Mouse (Mus musculus): ENCODE measurements at regions not wholly inside any gene's neighbourhood (a gene's known extent, or its start where the extent isn't known, plus 50 kb on each side); places are given as distances from the start of the nearest gene placed in this dataset.

DNA sequence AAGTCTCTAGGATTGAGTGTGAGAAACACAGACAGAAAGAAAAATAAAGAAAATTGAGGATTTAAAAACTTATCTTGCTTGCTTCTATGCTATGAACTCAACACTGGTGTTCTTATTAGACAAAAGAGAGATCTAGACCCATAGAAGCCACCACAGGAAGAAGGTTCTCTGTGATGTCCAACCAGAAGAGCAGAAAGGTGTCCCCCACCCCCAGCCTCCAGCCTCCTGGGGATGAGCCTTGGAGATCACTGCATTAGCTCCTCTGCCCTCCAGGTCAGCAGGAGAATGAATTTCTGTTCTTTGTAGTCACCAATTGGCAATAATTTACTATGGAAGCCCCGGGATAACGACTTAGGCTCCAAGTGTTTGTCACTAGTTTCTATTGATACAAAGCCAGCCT lies 444.3 kb upstream of the Cdh4 start:
- dilution Hi-C loops (cut with MboI; ENCODE audit: extremely low pct_ligation_motif_present, extremely low pct_unique_long_range_greater_than_20kb, low sequenced_read_pairs) (no loop called here), in situ Hi-C loops (cut with MboI; ENCODE audit: low pct_ligation_motif_present, low pct_unique_long_range_greater_than_20kb, low sequenced_read_pairs) (no loop called here)
- Histone ChIP-seq H3K36me3 (replicated peaks in 1 of 2; ENCODE audit: control insufficient read depth in 1 of 2, insufficient read depth in 1 of 2, low read length in 1 of 2) (no peaks in the 10 kb centered on the region), H3K9me3 (replicated peaks; ENCODE audit: low read length) (peaks cover 62% of the 10 kb centered on the region), H3K4me2 (ENCODE audit: insufficient read depth, low read depth, poor library complexity, severe bottlenecking) (no peak overlapping the region), H3K27ac (ENCODE audit: insufficient read depth, low read depth) (no peak overlapping the region), H3K79me2 (replicated peaks; ENCODE audit: control insufficient read depth, extremely low read depth, insufficient read depth, poor library complexity, severe bottlenecking) (no peaks in the 10 kb centered on the region), H3K4me1 (ENCODE audit: control insufficient read depth in 1 of 2, insufficient read depth in 2 of 2) (no peaks in the 10 kb centered on the region), H3K27me3 (replicated peaks) (no peaks in the 10 kb centered on the region), H3K9ac (ENCODE audit: insufficient read depth, low read depth) (no peak overlapping the region), H3K4me3 (replicated peaks in 1 of 3; ENCODE audit: low read depth in 2 of 3, low read length in 2 of 3, poor library complexity in 1 of 3) (no peak overlapping the region)
- TF ChIP-seq E2F4 (IDR thresholded peaks at IDR 0.05; ENCODE audit: insufficient replicate concordance, low read depth, low read length): no peak
- no peak for TF ChIP-seq HCFC1 (IDR thresholded peaks at IDR 0.05; ENCODE audit: low read depth, low read length)
- TF ChIP-seq MAX (IDR thresholded peaks at IDR 0.05; ENCODE audit: low read length): no peak
- no peak for TF ChIP-seq USF1 (IDR thresholded peaks at IDR 0.05; ENCODE audit: low read depth, low read length)
- TF ChIP-seq ZMIZ1 (IDR thresholded peaks at IDR 0.05; ENCODE audit: low read depth, low read length): no peak
- no peak for TF ChIP-seq MXI1 (IDR thresholded peaks at IDR 0.05; ENCODE audit: low read depth, low read length)
- TF ChIP-seq RCOR1 (conservative IDR thresholded peaks at IDR 0.05; ENCODE audit: low read depth, low read length): no peak
- no peak for TF ChIP-seq BHLHE40 (IDR thresholded peaks at IDR 0.05; ENCODE audit: low read depth, low read length)
- TF ChIP-seq USF2 (conservative IDR thresholded peaks at IDR 0.05; ENCODE audit: low read depth, low read length): no peak
- no peak for TF ChIP-seq MAZ (IDR thresholded peaks at IDR 0.05; ENCODE audit: low read depth, low read length)
- TF ChIP-seq IRF4 (IDR thresholded peaks at IDR 0.05; ENCODE audit: low read depth, low read length): no peak
- TF ChIP-seq JUND (conservative IDR thresholded peaks at IDR 0.05; ENCODE audit: low read depth, low read length): no peak
- no peak for TF ChIP-seq UBTF (IDR thresholded peaks at IDR 0.05; ENCODE audit: low read depth, low read length)
- no peak for TF ChIP-seq EP300 (IDR thresholded peaks at IDR 0.05; ENCODE audit: low read length)
- TF ChIP-seq NELFE (IDR thresholded peaks at IDR 0.05; ENCODE audit: low read depth, low read length): no peak
- no peak for TF ChIP-seq ZNF384 (IDR thresholded peaks at IDR 0.05; ENCODE audit: low read depth, low read length)
- TF ChIP-seq ZKSCAN1 (IDR thresholded peaks at IDR 0.05; ENCODE audit: borderline replicate concordance, low read depth, low read length): no peak
- no peak for TF ChIP-seq POLR2AphosphoS2 (IDR thresholded peaks at IDR 0.05; ENCODE audit: low read depth, low read length)
- no peak for TF ChIP-seq TCF12 (IDR thresholded peaks at IDR 0.05; ENCODE audit: low read depth, low read length)
- no peak for DNase-seq (ENCODE audit: extremely low read depth)

DNA sequence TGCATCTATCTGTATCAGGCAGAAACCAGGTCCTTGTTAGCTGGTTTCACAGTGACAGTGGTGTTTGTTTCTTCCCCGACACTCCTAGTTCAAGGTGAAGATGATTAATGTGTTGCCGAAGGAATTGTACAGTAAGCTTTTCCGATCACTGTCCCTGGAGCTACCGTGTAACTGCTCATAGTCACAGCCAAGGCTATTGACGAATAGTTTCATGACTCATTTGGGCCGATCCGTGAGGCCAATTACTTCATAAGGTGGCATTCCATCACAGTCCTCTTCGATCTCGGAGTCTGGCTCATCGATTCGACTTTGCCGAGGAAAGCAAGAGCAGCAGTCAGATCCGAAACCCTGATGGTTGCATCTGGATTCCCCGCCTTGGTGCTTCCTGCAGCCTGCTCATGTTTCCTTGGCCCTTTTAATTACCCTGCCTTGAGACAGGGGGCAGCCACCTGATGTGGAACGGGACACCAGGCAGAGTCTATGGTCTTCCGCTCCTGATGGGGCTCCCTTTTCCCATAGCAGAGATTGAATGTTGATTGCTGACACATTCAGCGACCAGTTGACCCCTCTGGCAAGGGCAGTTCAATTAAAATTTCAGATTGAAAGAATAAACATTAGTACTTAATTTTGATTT lies 441.7 kb upstream of the Cdh4 start:
- H3K79me2 ChIP-seq (replicated peaks; ENCODE audit: control insufficient read depth, extremely low read depth, insufficient read depth, poor library complexity, severe bottlenecking): no peaks in the 10 kb centered on the region
- TF ChIP-seq IRF4 (IDR thresholded peaks at IDR 0.05; ENCODE audit: low read depth, low read length) (no peak), ELF1 (IDR thresholded peaks at IDR 0.05; ENCODE audit: low read depth, low read length) (no peak), JUN (IDR thresholded peaks at IDR 0.05; ENCODE audit: insufficient read depth, low read depth, low read length) (no peak), E2F4 (IDR thresholded peaks at IDR 0.05; ENCODE audit: insufficient replicate concordance, low read depth, low read length) (no peak), MEF2A (IDR thresholded peaks at IDR 0.05; ENCODE audit: borderline replicate concordance, low read depth, low read length) (no peak), MXI1 (IDR thresholded peaks at IDR 0.05; ENCODE audit: low read depth, low read length) (no peak), BHLHE40 (IDR thresholded peaks at IDR 0.05; ENCODE audit: low read depth, low read length) (no peak)
- no peak overlapping the region for H3K4me2 ChIP-seq (ENCODE audit: insufficient read depth, low read depth, poor library complexity, severe bottlenecking)
- no peak overlapping the region for H3K4me3 ChIP-seq (replicated peaks in 1 of 3; ENCODE audit: low read depth in 2 of 3, low read length in 2 of 3, poor library complexity in 1 of 3)
- no peaks in the 10 kb centered on the region for H3K27me3 ChIP-seq (replicated peaks)
- no peaks in the 10 kb centered on the region for H3K36me3 ChIP-seq (replicated peaks in 1 of 2; ENCODE audit: control insufficient read depth in 1 of 2, insufficient read depth in 1 of 2, low read length in 1 of 2)
- H3K9me3 ChIP-seq (replicated peaks; ENCODE audit: low read length): peaks cover 64% of the 10 kb centered on the region
- H3K27ac ChIP-seq (ENCODE audit: insufficient read depth, low read depth): no peak overlapping the region
- no peak overlapping the region for H3K9ac ChIP-seq (ENCODE audit: insufficient read depth, low read depth)
- no peak for DNase-seq (ENCODE audit: extremely low read depth)
- in situ Hi-C loops (cut with MboI; ENCODE audit: low pct_ligation_motif_present, low pct_unique_long_range_greater_than_20kb, low sequenced_read_pairs) (no loop called here), dilution Hi-C loops (cut with MboI; ENCODE audit: extremely low pct_ligation_motif_present, extremely low pct_unique_long_range_greater_than_20kb, low sequenced_read_pairs) (no loop called here)
- no peaks in the 10 kb centered on the region for H3K4me1 ChIP-seq (ENCODE audit: control insufficient read depth in 1 of 2, insufficient read depth in 2 of 2)
